Mouse (Mus musculus) frontal cortex, postnatal 14 days (tissue): Measurements from ENCODE around the gene Il4i1.

Source experiments
- DNase-seq, 2 experiments: peaks; one replicate each; pipeline ENCODE4 v3.0.0; 2022; ENCODE audit warnings: low spot score in 2 of 2

Il4i1 gene

DNA sequence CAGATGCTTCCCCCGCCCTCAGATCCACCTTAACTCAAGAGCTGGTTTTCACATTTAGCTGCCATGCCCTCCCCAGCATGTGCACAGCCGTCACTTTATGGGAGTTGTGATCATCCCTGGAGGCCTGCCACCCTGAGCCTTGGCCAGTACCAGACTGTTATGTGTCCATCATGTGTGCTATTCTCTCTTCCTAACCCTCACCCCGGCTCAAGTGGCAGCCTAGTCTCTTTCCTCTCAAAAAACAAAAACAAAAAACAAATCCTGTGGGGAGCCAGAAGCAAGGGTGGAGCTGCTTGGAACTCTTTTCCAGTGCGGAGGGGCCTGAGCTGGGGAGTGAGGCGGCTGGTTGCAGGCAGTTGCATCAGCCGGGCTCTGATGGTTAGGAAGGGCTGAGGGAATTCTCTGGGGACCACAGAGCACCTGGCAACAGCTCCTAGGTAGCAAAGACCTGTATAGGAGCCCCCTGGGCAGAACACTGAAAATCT is 2.6 kb downstream of the Il4i1 start:
- DNase-seq, result peak in 1 of 2 experiments; percentile 4

DNA sequence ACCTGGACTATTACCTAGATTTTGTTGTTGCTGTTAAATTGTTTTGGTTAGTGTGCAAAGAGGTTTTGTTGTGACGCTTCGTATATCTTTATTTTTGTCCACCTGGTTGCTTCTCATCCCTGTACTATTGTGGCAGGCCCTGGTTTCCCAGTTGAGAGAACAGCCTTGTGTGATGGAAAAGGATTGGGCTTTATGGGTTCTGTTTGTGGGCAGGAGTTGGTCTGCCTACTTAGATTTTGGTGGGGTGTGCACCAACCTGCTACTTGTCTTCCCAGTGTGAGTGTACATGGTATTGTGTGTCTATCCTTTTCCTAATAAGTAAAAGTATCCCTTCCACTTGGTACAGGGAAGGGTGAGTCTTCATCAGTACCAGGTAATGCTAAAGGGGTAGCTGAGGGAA is 3.2 kb downstream of the Il4i1 start:
- peak in 1 of 2 experiments; percentile 0 for DNase-seq

DNA sequence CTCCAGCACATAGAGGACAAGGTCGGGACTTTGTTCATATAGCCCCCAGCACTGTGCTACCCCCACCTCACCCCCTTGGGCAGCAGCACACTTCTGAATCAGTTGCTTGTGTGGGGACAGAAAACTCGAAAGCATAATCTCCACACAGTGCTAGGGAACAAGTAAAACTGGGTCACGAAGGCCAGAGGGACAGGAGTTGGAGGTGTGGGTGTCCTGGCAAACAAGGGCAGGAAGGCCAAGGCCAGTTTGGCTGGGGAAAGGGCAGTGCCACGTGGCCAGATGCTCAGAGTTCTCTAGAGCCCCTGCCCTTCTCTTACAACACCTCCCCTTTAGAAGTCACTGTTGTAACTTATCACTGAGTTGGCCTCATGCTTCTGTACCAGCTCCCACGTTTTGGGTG is 3.7 kb downstream of the Il4i1 start:
- DNase-seq, result peak in 1 of 2 experiments; percentile 4

DNA sequence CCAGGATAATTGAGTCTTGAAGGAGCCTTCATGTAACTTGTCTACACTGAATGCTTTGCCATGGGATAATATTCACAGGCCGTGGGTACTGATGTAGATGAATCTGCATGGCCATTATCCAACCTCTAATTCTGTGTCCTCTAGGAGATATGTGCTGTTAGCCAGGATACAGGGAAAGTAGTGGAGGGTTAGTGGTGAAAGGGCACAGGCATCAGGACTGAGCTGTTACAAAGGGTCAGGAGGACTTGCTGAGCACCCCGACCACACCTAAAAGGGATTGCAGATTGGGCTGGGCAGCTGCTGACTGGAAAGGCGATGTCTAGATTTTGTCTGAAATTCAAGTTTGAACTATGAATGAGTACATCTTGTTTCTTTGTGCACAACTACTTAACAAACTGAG is 4.3 kb downstream of the Il4i1 start:
- DNase-seq, result peak in 1 of 2 experiments; percentile 0

DNA sequence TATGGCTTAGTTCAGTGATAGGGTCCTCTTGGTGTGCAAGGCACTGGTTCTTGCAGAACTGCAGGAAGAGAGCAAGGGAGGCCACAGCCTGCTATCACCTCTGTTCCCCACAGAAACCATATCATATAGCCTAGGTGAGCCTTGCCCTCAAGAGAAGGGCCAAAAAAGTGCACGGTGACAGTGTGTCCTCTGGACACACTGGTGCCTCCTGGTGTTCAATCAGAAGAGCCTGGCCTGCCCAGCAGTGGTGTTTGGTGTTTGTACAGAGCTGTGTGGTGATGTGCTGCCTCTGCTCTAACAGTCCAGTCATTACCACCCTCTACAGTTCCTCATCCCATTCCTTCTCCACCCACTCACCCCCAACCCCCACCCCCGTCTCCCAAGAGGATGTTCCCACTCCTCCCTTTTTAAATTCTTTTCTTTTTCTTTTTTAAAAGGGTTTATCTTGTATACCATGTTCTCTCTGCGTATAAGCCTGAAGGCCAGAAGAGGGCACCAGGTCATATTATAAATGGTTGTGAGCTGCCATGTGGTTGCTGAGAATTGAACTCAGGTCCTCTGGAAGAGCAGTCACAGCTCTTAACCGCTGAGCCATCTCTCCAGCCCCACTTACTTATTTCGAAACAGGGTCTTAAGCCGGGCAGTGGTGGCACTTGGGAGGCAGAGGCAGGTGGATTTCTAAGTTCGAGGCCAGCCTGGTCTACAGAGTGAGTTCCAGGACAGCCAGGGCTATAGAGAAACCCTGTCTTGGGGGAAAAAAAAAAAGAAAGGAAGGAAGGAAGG is 5.7 kb downstream of the Il4i1 start:
- DNase-seq, result peak; percentile 0 to 2

DNA sequence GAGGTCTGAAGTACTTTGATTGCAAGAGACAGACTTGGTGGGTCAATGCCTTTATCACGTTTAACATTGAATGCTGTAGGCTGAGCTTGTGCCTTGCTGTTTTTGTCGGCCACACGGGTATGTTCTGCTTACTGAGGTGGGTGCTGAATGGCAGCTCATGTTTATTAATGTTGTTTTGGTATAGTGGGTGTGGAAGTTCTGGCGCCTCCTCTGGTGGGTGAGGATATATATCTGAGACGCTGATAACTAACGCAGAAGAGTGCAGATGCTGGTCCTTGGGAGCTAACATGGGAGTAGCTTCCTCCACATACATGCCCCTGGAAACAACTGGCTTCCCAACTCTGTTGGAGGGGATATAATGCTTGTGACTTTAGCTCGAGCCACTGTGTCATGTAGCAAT is 7.2 kb downstream of the Il4i1 start:
- no peak for DNase-seq

DNA sequence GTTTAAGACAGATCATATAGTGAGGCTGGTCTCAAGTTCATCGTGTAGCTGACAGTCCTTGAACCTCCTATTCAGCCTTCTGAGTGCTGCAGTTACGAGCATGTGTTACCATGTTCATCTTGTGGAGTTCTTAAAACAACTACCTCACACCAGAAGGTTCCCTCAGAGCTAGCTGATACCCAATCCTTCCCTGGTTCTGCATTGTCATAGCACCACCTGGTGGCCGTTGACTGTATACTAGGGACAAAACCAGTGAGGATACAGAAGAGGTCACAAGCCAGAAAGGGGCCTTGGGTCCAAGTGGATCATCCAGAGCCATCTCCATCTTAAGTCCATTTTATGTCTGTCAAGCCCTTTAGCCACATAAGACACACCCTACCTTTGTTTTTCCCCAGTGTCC is 8.7 kb downstream of the Il4i1 start:
- peak in 1 of 2 experiments; percentile 74 for DNase-seq

DNA sequence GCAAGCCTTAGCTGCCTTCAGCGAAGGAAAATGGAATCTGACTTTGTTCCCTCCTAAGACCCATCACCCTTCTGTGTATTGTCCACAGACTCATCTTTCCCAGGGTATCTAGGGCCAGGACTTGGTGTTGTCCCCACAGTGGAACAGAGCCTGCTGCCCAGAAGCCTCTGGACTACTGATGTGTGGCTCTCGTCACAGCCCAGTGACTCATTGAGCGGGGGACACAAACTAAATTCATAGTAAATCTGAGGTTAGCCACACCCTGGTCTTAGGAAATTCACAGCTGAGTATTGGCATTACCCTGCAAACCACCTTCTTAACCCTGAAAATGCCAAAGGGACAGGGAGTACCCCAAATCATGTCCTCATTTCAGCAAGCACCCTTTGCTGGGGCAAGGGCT is 10.6 kb downstream of the Il4i1 start:
- no peak for DNase-seq

DNA sequence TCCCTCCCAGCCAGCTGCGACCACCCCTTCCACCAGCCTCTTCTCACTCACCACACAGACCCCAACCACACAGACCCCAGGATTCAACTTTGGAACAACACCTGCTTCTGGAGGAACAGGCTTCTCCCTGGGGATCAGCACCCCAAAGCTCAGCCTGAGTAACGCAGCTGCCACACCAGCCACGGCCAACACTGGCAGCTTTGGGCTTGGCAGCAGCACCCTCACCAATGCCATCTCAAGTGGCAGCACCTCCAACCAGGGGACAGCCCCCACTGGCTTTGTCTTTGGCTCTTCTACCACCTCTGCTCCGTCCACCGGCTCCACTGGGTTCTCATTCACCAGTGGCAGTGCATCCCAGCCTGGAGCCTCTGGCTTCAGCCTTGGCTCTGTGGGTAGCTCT is 12.5 kb downstream of the Il4i1 start:
- no peak for DNase-seq

DNA sequence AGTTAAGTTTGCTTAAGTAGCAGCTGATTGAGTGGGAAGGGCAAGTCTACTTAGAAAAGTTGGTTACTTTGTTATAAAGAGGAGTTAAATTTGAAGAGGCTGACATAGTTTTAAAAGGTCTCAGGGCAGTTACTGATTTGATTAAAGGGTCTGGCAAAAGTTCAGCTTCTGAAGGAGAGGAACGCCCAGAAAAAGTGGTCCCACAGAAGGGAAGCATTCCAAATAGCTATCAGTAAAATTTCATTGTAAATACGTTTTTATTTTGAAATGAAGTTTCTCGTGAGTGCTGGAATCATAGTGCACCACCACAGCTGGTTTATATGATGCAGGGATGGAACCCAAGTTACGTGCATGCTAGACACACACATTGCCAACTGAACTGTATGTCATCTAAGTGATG is 16.6 kb downstream of the Il4i1 start:
- DNase-seq, result no peak

DNA sequence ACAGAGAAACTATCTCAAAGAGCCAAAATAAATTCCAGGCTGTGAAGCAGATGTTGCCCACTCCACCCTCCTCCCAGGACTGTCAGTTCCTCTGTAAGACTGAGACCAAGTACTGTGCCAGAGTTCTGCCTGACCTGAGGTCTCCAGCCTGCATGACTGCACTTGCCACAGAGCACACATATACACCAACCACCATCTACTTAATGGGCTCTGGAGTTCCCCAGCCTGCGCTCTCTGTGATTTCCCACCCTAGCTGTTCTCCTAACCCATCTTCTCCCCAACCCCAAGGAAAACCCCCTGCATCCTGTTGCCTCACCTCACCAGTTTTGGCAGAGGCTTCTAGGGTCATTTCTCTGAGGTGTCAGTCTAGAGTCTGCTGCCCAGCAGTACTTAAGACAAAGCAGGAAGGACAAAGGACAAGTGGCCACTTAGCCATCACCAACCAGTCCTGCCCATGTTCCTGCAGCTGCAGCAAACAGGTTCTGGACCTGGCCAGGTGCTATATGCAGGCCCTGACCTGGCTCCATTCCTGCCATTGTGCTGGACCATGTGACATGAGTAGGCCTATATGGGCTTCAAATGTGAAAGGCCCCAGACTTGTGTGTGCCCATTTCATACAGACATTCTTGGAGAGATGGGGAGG is 19.3 kb downstream of the Il4i1 start:
- DNase-seq, result no peak

DNA sequence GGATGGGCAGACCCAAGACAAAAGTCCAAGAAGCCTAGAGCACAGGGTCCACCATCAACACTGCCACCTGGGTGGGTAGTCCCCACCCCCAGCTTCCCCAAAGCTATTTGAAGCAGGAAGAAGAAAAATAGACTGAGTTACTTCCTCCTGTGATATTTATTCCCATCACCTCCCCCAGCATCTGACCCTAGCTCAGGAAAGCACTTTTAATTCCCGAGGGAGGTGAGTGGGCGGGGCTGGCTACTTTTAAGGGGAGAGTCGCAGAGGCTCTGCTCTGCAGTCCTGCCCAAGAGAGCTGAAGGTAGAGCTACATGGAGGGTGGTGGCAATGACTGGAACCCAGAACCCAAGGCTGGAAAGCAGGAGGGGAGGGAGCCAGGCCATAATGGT is 19.8 kb downstream of the Il4i1 start:
- DNase-seq, result no peak

DNA sequence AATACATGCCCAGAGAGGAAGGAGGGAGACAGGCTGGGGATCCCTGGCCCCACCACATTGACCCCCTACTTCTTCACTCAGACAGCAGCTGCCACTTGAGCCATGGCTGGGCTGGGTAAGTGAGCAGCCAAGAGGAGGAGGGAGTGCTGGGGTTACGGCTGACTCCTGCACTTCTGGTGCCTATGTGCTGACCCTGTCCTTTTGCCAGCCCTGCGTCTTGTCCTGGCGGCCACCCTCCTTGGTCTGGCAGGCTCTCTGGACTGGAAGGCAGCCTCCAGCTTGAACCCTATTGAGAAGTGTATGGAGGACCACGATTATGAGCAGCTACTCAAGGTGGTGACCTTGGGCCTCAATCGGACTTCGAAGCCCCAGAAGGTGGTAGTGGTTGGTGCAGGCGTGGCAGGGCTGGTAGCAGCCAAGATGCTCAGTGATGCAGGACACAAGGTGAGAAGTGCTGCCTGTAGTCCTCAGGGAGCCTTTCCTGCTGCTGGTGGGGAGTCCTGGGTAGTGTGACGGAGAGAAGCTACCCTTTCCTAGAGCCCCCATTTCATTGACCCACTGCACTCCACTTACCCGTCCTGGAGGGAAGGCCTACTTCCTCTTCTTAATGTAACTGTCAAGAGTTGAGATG is 20.4 kb downstream of the Il4i1 start:
- DNase-seq, result no peak

DNA sequence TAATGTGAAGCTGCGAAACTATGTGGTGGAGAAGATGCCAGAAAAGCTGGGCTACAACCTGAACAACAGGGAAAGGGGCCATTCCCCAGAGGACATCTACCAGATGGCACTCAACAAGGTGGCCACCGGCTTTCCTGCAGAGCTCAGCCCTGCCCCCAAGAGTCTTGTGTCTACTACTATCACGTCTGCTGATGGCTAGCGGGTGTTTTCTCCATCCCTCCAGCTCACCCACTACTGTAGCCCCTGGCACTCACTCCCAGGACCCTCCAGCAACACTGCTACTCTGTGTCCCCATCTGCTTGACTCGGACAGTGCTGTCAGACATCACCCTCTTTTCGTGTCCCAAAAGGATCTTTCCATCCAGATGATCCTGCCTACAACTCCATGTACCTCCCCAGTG is 21.9 kb downstream of the Il4i1 start:
- no peak for DNase-seq

DNA sequence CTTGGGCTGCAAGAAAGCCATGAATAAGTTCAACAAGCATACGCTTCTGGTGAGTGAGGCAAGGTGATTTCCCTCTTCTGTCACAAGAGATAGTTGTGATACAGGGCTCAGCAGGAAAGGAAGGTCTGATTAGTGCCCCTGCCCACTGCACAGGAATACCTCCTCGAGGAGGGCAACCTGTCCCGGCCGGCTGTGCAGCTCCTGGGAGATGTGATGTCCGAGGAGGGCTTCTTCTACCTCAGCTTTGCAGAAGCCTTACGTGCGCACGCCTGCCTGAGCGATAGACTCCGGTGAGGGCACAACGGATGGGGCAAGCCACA is 22.9 kb downstream of the Il4i1 start:
- no peak for DNase-seq

DNA sequence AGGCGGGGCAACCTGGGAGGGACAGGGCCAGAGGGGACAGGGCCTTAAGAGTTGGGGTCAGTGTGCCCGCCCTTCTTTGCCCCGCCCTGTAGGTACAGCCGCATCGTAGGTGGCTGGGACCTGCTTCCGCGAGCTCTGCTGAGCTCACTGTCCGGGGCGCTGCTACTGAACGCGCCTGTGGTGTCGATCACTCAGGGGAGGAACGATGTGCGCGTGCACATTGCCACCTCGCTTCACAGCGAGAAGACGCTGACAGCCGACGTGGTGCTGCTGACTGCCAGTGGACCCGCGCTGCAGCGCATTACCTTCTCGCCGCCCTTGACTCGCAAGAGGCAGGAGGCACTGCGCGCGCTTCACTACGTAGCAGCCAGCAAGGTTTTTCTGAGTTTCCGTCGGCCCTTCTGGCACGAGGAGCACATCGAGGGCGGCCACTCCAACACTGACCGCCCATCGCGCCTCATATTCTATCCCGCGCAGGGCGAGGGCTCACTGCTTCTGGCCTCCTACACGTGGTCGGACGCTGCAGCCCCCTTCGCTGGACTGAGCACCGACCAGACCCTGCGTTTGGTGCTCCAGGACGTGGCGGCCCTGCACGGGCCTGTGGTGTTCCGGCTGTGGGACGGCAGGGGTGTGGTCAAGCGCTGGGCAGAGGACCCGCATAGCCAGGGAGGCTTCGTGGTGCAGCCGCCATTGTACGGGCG is 23.5 kb downstream of the Il4i1 start:
- peak in 1 of 2 experiments; percentile 51 for DNase-seq

DNA sequence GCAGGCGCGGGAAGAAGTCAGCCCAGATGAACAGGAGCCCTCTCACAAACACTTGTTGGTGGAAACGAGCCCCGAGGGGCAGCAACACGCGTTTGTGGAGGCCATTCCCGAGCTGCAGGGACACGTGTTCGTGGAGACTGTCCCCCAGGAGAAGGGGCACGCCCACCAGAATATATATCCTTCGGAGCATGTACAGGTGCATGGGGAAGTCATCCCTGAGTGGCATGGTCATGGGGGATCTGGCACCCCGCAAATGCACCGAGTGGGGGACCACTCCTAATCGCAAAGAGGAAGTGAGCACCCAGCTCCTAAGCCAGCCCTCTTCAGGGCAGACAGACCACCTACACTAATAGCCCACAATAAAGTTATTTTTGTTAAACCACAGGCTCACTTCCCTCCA is 24.2 kb downstream of the Il4i1 start:
- DNase-seq, result no peak

DNA sequence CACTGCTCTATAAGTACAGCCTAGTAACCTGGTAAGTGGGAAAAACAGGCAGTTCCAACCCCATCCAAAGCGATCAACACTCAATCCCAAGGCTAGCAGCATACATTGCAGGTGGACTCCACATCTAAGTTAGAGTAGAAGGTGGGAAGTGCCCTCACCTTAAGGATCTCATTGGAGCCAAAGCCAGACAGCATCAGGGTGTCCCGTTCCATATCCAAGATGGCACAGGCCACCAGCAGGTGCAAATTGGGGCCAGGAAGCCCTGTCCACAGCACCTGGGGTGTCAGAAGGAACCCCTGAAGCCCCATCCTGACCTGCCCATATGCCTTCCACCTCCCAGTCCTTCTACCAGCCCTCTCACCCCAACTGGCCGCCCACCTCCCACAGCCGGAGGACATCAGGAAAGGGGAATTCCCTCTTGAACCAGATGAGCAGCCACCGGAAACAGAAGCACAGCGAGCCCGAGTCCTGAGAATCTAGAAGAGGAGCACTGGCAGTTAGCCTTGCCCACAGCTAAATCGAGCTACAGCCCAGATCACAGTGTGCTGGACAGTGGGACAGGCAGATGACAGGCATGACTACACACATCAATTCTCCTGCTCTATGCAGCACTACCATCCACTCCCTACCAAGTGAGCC is 25.8 kb downstream of the Il4i1 start:
- DNase-seq, result no peak

DNA sequence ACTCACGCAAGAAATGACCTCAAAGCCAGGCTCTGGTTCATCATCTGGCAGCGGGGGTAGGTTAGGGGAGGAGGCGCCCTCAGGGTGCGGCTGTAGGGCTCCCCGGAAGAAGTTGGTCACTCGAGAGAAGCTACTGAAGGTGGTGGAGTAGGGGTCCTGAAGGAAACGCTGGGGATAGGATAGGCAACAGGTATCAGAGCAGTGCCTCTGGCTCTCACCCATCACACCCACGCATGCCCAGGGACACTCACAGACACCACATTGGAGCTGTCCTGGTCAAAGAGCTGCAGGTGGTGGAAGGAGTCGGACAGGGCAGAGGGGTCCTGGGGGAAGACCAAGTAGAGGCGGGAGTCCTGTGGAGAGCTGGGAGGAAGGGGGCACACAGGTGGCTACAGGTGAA is 28.8 kb downstream of the Il4i1 start:
- no peak for DNase-seq

DNA sequence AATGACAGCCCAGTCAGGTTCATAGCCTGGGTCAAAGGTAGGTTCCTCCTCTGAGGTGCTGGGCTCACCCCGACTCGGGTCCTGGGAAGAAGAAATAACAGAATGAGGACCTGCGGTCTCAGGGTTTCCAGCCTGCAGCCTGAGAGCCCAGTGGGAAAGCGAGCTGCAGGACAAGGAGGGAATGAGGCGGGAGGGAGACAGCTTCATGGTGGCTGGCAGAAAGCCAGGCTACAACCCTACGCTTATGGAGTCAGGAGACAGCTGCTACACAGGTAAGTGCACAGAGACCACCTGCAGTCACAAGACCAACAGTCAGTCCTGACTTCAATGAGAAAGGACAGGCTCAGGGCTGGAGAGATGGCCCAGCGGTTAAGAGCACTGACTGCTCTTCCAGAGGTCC is 30.6 kb downstream of the Il4i1 start:
- no peak for DNase-seq

DNA sequence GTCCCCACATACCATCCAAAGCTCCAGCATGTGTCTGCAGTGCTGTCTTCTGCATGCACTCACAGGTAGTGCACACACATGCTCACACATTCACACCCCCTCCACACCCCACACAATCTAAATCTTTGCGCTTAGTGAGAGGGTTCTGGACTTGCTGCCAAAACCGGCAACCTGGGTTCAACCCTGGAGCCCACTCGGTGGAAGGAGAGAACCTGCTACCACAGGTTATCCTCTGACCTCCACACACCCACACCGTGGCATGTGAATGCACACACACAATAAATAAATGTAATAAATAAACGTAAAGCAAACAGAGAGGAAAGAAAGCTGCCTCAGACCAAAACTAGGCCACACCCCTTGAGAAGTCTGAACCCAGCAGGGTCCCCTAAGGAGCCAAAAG is 31.6 kb downstream of the Il4i1 start:
- no peak for DNase-seq
